Mouse (Mus musculus): ENCODE results near the gene Tpst2. TPM values are rescaled to one million over a fixed set of nuclear protein-coding genes. Genes with fewer than 3 reads are reported as not detected.

The Tpst2 gene
- polyA plus RNA-seq, 1 experiment from 2014 or later: 32.3 TPM

GRCm38 (mm10) chr5:112282123-112282779 lies 5.8 kb downstream of the Tpst2 start:
- H3K36me3 ChIP-seq (ENCODE audit: control insufficient read depth, insufficient read depth, low read length): no peaks in the 10 kb centered on the region
- H3K4me1 ChIP-seq (replicated peaks; ENCODE audit: control insufficient read depth, insufficient read depth, low read length): no peaks in the 10 kb centered on the region; the same call in 1 of the 2 replicates
- no peak for DNase-seq (ENCODE audit: low spot score)
- H3K4me2 ChIP-seq (replicated peaks; ENCODE audit: low read depth, low read length): no peak overlapping the region
- no peak for ATAC-seq (ENCODE audit: low FRiP score)
- no peak overlapping the region for H3K9ac ChIP-seq (ENCODE audit: low read depth, low read length)
- H3K27me3 ChIP-seq (ENCODE audit: control insufficient read depth, insufficient read depth, low read length): no peaks in the 10 kb centered on the region
- H3K27ac ChIP-seq (ENCODE audit: low read depth, low read length): no peak overlapping the region
- WGBS: 82% methylated on average over 6 of the region's 6 CpGs
- H3K4me3 ChIP-seq (ENCODE audit: low read depth, low read length): no peak overlapping the region
- no peaks in the 10 kb centered on the region for H3K9me3 ChIP-seq (ENCODE audit: control insufficient read depth, low read length)

GRCm38 (mm10) chr5:112282780-112283482 lies 6.4 kb downstream of the Tpst2 start:
- no peaks in the 10 kb centered on the region for H3K27me3 ChIP-seq (ENCODE audit: control insufficient read depth, insufficient read depth, low read length)
- ATAC-seq (ENCODE audit: low FRiP score): no peak
- no peaks in the 10 kb centered on the region for H3K36me3 ChIP-seq (ENCODE audit: control insufficient read depth, insufficient read depth, low read length)
- no peak overlapping the region for H3K4me3 ChIP-seq (ENCODE audit: low read depth, low read length)
- H3K4me1 ChIP-seq (replicated peaks; ENCODE audit: control insufficient read depth, insufficient read depth, low read length): no peaks in the 10 kb centered on the region; the same call in 1 of the 2 replicates
- H3K27ac ChIP-seq (ENCODE audit: low read depth, low read length): no peak overlapping the region
- WGBS: 83% methylated on average over 9 of the region's 9 CpGs
- H3K9me3 ChIP-seq (ENCODE audit: control insufficient read depth, low read length): no peaks in the 10 kb centered on the region
- H3K9ac ChIP-seq (ENCODE audit: low read depth, low read length): no peak overlapping the region
- H3K4me2 ChIP-seq (replicated peaks; ENCODE audit: low read depth, low read length): no peak overlapping the region
- DNase-seq (ENCODE audit: low spot score): no peak

DNA sequence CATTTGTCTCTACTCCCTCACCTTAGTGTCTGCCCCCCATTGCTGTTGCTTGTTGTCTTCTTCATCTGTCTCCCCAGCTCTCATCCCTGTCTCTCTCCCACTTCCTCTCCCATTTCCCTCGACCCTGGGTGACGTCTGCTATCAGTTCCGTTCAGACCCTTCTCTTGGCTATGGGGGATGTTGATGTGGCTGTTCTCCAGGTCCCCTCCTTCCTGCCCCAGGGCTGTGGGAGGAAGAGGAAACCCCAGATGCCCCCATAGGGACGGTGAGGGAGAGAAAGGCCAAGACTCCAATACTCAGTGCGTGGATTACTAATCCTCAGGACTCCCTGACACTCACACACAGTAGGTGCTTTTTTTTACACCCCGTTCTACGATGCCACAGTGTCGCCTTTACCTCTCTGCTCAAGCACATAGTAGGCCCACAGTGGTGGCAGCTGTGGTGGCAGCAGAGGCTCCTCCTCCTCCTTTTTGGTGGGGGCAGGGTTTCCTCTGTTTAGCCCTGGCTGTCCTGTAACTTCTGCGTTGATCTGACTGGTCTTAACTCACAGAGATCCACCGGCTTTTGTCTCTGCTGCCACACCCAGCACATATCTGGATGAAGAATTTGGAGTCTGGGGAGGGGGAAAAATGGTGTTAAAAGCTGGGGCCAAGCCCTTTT lies 7.2 kb downstream of the Tpst2 start:
- no peak for ATAC-seq (ENCODE audit: low FRiP score)
- DNase-seq (ENCODE audit: low spot score): no peak
- H3K36me3 ChIP-seq (ENCODE audit: control insufficient read depth, insufficient read depth, low read length): no peaks in the 10 kb centered on the region
- no peak overlapping the region for H3K27ac ChIP-seq (ENCODE audit: low read depth, low read length)
- WGBS: 76% methylated on average over 10 of the region's 10 CpGs
- no peak overlapping the region for H3K4me3 ChIP-seq (ENCODE audit: low read depth, low read length)
- H3K4me1 ChIP-seq (replicated peaks; ENCODE audit: control insufficient read depth, insufficient read depth, low read length): no peaks in the 10 kb centered on the region; the same call in 1 of the 2 replicates
- H3K9me3 ChIP-seq (ENCODE audit: control insufficient read depth, low read length): no peaks in the 10 kb centered on the region
- H3K9ac ChIP-seq (ENCODE audit: low read depth, low read length): no peak overlapping the region
- H3K4me2 ChIP-seq (replicated peaks; ENCODE audit: low read depth, low read length): no peak overlapping the region
- no peaks in the 10 kb centered on the region for H3K27me3 ChIP-seq (ENCODE audit: control insufficient read depth, insufficient read depth, low read length)

GRCm38 (mm10) chr5:112284203-112284582 lies 7.7 kb downstream of the Tpst2 start:
- Histone ChIP-seq H3K4me1 (replicated peaks; ENCODE audit: control insufficient read depth, insufficient read depth, low read length) (no peaks in the 10 kb centered on the region; the same call in 1 of the 2 replicates), H3K27ac (ENCODE audit: low read depth, low read length) (no peak overlapping the region), H3K9me3 (ENCODE audit: control insufficient read depth, low read length) (no peaks in the 10 kb centered on the region), H3K4me3 (ENCODE audit: low read depth, low read length) (no peak overlapping the region), H3K36me3 (ENCODE audit: control insufficient read depth, insufficient read depth, low read length) (no peaks in the 10 kb centered on the region), H3K9ac (ENCODE audit: low read depth, low read length) (no peak overlapping the region), H3K4me2 (replicated peaks; ENCODE audit: low read depth, low read length) (no peak overlapping the region), H3K27me3 (ENCODE audit: control insufficient read depth, insufficient read depth, low read length) (no peaks in the 10 kb centered on the region)
- whole genome bisulfite sequencing: 77% methylated on average over 7 of the region's 7 CpGs
- ATAC-seq (ENCODE audit: low FRiP score): no peak
- no peak for DNase-seq (ENCODE audit: low spot score)

- Histone ChIP-seq H3K4me1 (replicated peaks; ENCODE audit: control insufficient read depth, insufficient read depth, low read length) (no peaks in the 10 kb centered on the region), H3K4me3 (ENCODE audit: low read depth, low read length) (no peak overlapping the region), H3K27ac (ENCODE audit: low read depth, low read length) (no peak overlapping the region), H3K36me3 (ENCODE audit: control insufficient read depth, insufficient read depth, low read length) (no peaks in the 10 kb centered on the region), H3K9ac (ENCODE audit: low read depth, low read length) (no peak overlapping the region), H3K27me3 (ENCODE audit: control insufficient read depth, insufficient read depth, low read length) (no peaks in the 10 kb centered on the region), H3K9me3 (ENCODE audit: control insufficient read depth, low read length) (no peaks in the 10 kb centered on the region), H3K4me2 (replicated peaks; ENCODE audit: low read depth, low read length) (no peak overlapping the region)
- WGBS: 90% methylated on average over 7 of the region's 7 CpGs
- DNase-seq (ENCODE audit: low spot score) (no peak), ATAC-seq (ENCODE audit: low FRiP score) (no peak)
Measured at GRCm38 (mm10) chr5:112285548-112286085, 9.1 kb downstream of the Tpst2 start.

DNA sequence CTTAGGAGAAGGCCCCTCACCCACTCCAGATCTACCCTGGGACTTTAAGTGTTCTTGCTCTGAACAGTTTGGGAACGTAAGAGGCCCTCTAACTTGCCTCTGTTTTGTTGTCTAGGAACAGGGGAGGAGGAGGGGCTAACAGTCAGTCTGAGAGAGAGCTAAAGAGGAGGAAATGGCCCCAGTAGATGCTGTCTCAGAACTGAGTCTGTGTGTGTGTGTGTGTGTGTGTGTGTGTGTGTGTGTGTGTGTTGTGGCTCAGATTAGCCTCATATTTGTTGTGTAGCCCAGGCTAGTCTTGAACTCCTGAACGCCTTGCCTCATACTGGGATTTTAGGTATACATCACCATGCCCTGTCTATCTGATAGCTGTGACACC lies 10.1 kb downstream of the Tpst2 start:
- Histone ChIP-seq H3K4me3 (ENCODE audit: low read depth, low read length) (no peak overlapping the region), H3K27me3 (ENCODE audit: control insufficient read depth, insufficient read depth, low read length) (no peaks in the 10 kb centered on the region), H3K4me1 (replicated peaks; ENCODE audit: control insufficient read depth, insufficient read depth, low read length) (no peaks in the 10 kb centered on the region), H3K36me3 (ENCODE audit: control insufficient read depth, insufficient read depth, low read length) (no peaks in the 10 kb centered on the region), H3K9ac (ENCODE audit: low read depth, low read length) (no peak overlapping the region), H3K4me2 (replicated peaks; ENCODE audit: low read depth, low read length) (no peak overlapping the region), H3K27ac (ENCODE audit: low read depth, low read length) (no peak overlapping the region), H3K9me3 (ENCODE audit: control insufficient read depth, low read length) (no peaks in the 10 kb centered on the region)
- no peak for ATAC-seq (ENCODE audit: low FRiP score)
- 78% methylated on average over 2 of the region's 2 CpGs for WGBS
- no peak for DNase-seq (ENCODE audit: low spot score)

DNA sequence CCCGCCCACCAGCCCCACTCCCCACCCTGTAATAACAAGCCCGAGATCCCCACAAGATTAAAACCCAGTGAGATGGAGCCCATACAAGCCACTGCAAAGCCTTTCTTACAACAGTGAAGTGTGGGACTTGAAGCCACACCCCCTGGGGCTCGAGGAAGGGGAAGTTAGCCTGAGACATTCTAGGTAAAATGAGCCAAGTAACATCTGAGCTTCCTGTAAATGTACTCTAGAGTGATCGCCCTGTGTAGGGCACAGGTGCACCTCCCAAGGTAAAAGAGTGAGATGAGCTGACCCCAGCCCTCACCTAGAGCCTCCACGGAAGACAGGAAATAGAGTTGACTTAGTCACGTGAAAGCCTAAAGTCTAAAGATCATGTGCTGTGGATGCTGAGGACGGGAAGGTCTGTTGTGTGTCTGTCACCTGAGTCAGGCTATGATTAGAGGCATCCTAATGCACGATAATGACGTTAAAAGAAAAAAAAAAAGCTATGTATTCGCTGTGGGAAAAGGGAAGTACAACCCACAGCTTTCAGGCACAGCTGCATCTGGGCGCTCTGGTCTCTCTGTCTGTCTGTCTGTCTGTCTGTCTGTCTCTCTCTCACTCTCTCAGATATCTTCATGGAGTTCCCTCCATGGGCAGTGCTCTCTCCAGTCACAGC lies 10.6 kb downstream of the Tpst2 start:
- Histone ChIP-seq H3K36me3 (ENCODE audit: control insufficient read depth, insufficient read depth, low read length) (no peaks in the 10 kb centered on the region), H3K9ac (ENCODE audit: low read depth, low read length) (no peak overlapping the region), H3K4me3 (ENCODE audit: low read depth, low read length) (no peak overlapping the region), H3K4me1 (replicated peaks; ENCODE audit: control insufficient read depth, insufficient read depth, low read length) (no peaks in the 10 kb centered on the region), H3K27ac (ENCODE audit: low read depth, low read length) (no peak overlapping the region), H3K4me2 (replicated peaks; ENCODE audit: low read depth, low read length) (no peak overlapping the region), H3K27me3 (ENCODE audit: control insufficient read depth, insufficient read depth, low read length) (no peaks in the 10 kb centered on the region), H3K9me3 (ENCODE audit: control insufficient read depth, low read length) (no peaks in the 10 kb centered on the region)
- ATAC-seq (ENCODE audit: low FRiP score) (no peak), DNase-seq (ENCODE audit: low spot score) (no peak)
- WGBS: 83% methylated on average over 11 of the region's 11 CpGs

DNA sequence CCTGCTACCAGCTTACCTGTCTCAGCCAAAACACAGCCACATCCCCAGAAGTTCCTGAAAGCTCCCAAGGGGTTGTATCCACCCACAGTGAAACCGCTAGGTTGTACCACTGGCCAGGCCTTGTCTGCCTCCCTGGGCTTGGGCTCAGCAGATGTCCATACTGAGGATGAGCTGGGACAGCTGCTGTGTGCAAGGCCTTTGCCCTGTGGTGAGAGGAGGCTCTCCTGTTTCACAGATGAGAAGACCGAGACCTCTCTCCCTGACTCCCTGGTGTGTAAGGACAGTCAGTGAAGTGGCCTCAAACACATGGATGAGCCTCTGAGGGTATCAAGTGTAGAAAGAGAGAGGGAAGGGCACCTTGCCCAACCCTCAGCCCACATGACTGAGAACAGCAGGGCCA lies 11.2 kb downstream of the Tpst2 start:
- Histone ChIP-seq H3K4me1 (replicated peaks; ENCODE audit: control insufficient read depth, insufficient read depth, low read length) (no peaks in the 10 kb centered on the region), H3K9me3 (ENCODE audit: control insufficient read depth, low read length) (no peaks in the 10 kb centered on the region)
- WGBS: 86% methylated on average over 2 of the region's 2 CpGs

More for the DNA sequence above, 11.2 kb downstream of the Tpst2 start:
- Histone ChIP-seq H3K9ac (ENCODE audit: low read depth, low read length) (no peak overlapping the region), H3K4me3 (ENCODE audit: low read depth, low read length) (no peak overlapping the region), H3K36me3 (ENCODE audit: control insufficient read depth, insufficient read depth, low read length) (no peaks in the 10 kb centered on the region), H3K27ac (ENCODE audit: low read depth, low read length) (no peak overlapping the region), H3K4me2 (replicated peaks; ENCODE audit: low read depth, low read length) (no peak overlapping the region), H3K27me3 (ENCODE audit: control insufficient read depth, insufficient read depth, low read length) (no peaks in the 10 kb centered on the region)
- no peak for ATAC-seq (ENCODE audit: low FRiP score)
- no peak for DNase-seq (ENCODE audit: low spot score)
